Mouse (Mus musculus) frontal cortex, postnatal 25 days (tissue): ENCODE measurements around the gene Stub1.

Experiments
- DNase-seq, 2 experiments: peaks; one replicate each; pipeline ENCODE4 v3.0.0; 2022; ENCODE audit warnings: low spot score in 2 of 2

Stub1 gene

GRCm38 (mm10) chr17:25837076-25837410 is 3.8 kb upstream of the Stub1 start, which contains the start of gene Rhbdl1:
TSS of gene Rhbdl1 (minus strand) at chr17:25837295.
- DNase-seq: peak; percentile 67 to 72

DNA sequence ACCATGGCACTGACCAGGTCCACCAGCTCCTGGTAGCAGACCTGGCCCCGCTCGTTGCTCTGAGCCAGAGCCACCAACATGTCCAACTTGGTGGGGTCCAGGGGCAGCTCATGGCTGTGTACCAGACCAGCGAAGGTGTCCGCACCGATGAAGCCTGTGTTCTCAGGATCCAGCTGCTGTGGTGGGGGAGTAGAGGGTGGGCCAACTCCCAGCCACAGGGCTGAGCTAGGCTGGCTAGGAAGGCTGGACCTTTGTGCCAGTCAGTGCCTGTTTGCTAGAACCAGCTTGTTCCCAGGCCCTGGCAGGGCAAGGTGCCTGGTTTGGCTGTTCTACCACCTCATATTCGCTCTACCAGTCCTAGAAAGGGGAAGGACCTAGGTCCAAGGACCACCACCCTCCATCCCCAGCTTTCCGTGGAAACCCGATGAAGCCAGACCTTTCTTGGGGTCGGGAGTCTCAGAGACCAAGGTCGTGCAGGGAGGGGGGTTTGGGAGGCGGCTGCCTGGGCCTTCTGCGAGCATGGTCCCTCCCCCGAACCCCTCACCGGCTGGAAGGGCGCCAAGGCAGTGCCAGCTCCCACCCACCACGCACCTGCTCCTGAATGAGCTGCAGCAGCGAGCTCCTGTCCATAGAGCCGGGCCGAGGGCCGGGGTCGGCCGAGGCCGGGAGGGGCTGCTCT is 3.3 kb upstream of the Stub1 start:
- no peak for DNase-seq

- no peak for DNase-seq
Measured at GRCm38 (mm10) chr17:25835816-25836215, 2.6 kb upstream of the Stub1 start.

DNA sequence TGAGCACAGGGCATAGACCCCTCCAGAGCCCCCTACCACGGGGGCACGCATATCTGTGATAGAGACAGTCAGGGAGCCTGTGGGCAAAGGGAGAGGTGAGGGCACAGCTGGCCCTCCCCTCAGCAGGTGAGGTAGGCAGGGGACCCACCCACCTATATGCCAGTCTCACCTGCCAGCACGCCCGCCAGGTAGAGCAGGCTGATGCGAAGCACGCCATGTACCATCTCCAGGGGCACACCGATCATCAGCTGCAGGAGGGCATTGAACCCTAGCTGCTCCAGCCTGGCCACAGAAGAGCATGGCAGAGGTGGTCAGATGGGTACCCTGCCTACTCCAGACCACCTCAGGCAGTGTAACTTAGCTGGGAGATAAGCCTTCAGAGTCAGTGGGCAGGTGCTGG is 2.1 kb upstream of the Stub1 start:
- no peak for DNase-seq

- no peak for DNase-seq
Measured at GRCm38 (mm10) chr17:25834595-25835222, 1.5 kb upstream of the Stub1 start.

GRCm38 (mm10) chr17:25833961-25834594 is 874 bp upstream of the Stub1 start:
- DNase-seq: no peak

GRCm38 (mm10) chr17:25832436-25833290 is 541 bp downstream of the Stub1 start:
- peak; percentile 95 to 96 for DNase-seq

DNA sequence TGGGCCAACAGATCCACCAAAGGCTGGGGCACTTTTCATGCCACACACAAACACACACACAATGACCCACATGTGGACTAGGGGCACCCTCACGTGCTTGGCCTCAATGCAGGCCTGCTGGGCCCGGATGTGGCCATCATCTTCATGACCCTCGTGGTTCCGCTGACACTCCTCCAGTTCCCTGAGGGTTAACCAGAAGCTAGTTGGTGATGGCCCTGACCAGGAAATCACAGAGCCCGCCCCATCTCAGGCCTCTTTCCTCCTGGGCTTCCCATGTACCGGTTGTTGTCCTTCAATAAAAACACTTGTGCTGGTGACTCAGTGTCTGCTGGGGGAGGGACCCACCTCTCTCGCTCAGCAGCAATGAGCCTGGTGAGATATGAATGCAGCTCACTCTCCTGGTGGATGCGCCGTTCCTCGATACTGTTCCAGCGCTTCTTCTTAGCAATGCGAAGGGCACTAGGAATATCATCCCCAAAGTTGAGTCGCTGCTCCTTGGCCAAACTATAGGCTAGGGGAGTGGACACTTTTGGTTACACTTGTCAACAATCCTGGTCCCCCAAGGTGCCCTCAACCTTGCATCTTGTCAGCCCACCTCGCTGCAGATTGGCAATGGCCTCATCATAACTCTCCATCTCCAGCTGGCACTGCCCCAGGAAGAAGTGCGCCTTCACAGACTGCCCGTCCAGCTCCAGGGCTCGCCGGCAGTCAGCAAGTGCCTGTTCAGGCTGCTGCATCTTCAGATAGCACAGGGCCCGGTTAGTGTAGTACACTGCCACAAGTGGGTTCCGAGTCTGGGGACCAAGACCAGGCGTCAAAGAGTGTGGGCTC is 1.5 kb downstream of the Stub1 start:
- no peak for DNase-seq

DNA sequence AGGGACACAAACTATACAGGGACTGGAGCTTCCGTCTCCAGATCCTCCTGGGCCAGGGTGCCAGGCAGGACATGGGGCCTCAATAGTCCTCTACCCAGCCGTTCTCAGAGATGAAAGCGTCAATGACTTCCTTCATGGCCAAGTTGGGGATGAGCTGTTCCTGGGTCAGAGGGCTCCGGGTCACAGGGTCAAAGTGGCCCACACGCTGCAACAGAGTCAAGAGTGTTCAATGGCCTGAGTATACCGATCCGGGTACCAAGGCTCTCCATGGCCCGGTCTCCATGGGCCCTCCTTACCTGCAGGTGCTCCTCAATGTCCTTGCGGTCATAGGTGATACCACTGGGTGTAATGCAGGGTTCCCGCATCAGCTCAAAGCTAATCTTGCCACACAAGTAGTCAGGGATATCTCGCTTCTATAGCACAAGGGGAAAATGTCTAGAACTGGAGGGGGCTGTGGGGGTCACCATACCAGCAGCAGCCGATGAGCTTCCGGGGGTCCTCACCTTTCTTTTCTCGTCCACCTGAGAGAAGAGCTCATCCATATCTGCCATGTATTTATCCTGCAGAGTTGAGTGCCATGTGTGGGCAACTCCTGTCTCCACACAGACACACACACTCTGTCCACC is 2.3 kb downstream of the Stub1 start:
- no peak for DNase-seq

DNA sequence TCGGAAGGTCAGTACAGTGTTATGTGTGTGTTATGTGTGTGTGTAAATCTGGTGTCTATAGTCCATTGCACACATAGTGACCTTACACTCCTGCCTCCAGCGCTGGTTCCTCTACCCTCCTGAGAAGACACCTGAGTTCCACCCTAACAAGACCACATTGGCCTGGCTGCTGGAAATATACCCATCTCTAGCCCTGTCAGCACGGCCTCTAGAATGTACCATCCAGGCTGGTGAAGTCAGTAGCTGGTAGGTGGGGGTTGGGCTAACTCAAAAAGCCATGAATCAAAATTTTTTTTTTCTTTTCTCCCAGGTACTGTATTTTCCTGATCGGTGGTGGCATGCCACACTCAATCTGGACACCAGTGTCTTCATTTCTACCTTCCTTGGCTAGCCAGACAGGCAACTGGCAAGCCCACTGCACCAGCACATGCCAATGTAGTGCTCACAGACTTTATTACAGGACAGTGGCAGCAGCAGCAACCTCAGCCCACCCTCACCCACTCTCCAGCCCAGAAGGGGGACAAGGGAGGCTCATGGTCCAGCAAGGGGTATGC is 2.9 kb downstream of the Stub1 start:
- DNase-seq: no peak

GRCm38 (mm10) chr17:25829558-25830017 is 3.6 kb downstream of the Stub1 start:
- DNase-seq: no peak

GRCm38 (mm10) chr17:25828712-25829557 is 4.3 kb downstream of the Stub1 start, which contains the start of gene Jmjd8:
TSS of gene Jmjd8 (plus strand) at chr17:25828867.
- DNase-seq: peak; percentile 73 to 75

- DNase-seq: no peak
Measured at GRCm38 (mm10) chr17:25828223-25828594, 5.0 kb downstream of the Stub1 start.

GRCm38 (mm10) chr17:25827546-25828222 is 5.5 kb downstream of the Stub1 start:
- no peak for DNase-seq

DNA sequence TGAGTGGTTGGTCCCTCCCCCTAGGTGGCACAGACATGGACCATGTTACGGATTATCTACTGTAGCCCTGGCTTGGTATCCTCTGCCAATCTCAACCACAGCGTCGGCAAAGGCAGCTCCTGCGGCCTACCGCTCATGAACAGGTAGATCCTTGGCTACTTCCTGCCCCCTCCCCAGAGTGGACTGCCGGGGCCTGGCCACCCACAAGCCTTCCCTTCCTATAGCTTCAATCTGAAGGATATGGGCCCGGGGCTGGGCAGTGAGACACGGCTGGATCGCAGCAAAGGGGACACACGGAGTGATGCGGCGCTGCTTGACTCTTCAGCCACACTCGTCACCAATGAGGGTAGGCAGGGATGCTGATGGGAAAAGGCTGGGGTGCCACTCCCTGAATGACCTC is 6.2 kb downstream of the Stub1 start:
- DNase-seq: no peak

DNA sequence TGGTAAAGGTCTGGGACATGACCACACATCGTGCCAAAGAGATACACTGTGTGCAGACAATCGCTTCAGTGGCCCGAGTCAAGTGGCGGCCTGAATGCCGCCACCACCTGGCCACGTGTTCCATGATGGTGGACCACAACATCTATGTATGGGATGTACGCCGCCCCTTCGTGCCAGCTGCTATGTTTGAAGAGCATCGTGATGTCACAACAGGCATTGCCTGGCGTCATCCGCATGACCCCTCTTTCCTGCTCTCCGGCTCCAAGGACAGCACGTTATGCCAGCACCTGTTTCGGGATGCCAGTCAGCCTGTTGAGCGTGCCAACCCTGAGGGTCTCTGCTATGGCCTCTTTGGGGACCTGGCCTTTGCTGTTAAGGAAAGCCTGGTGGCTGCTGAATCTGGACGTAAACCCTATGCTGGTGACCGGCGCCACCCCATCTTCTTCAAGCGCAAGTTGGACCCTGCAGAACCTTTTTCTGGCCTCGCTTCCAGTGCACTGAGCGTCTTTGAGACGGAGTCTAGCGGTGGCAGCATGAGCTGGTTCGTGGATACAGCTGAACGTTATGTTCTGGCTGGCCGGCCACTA is 7.1 kb downstream of the Stub1 start:
- no peak for DNase-seq

DNA sequence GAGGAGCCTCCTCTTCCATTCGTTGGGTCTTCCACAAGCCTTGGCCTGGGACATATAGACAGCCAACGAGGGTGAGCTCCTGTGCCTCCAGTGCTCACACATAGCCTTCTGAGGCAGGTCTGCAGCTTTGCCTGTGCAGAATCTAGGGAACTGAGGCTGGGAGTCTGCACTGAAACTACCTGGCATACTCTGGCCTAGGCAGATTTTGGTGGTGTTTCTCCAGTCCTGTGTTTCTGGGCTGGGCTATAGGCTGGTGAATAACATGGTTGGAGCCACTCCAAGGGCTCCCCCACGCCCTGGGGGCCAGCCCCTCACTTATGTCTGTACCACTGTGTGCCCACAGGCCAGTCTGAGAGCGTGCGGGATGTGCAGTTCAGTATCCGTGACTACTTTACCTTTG is 7.9 kb downstream of the Stub1 start:
- DNase-seq: no peak

DNA sequence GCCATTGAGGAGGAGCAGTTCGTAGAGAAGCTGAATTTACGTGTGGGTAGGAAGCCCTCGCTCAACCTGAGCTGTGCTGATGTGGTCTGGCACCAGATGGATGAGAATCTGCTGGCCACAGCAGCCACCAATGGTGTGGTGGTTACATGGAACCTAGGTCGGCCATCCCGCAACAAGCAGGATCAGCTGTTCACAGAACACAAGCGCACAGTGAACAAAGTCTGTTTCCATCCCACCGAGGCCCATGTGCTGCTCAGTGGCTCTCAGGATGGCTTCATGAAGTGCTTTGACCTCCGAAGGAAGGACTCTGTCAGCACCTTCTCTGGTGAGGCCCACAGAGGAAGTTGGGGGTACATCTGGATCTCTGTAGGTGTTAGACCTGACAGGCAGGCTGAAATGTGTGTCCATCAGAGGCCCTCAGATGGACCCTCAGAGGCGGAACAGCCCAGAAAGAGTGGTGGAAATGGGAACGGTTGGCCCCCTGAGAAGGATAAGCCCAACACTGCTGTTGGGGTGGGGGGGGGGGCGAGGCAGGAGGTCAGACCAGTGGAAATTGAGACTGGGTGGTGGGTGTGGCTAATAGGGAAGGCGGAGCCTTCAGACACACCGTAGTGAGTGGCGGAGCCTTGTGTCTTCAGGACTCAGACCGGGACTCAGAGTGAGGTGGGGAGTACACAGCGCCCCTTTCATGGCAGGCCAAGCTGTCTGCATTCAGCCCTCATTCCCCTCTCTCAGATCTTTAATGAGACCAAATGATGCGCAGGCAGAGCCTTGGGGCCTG is 8.7 kb downstream of the Stub1 start:
- no peak for DNase-seq
